Mouse (Mus musculus) embryonic fibroblast, embryonic 13.5 days (primary cell): ENCODE results near the gene Ccp110. TPM values are rescaled to one million over a fixed set of nuclear protein-coding genes. Genes with fewer than 3 reads are reported as not detected.

Experiments
- H3K27ac ChIP-seq: 2 replicates; pipeline ENCODE4 v1.5.1; 2012; ENCODE audit warnings: low read length, control low read depth, inconsistent platforms; ENCODE audit not compliant: insufficient read depth
- H3K4me1 ChIP-seq: 2 replicates; pipeline ENCODE4 v1.6.1; 2011; ENCODE audit warnings: low read length; ENCODE audit not compliant: control insufficient read depth, insufficient read depth
- H3K4me3 ChIP-seq: 2 replicates; pipeline ENCODE4 v1.5.1; 2011; ENCODE audit warnings: mild to moderate bottlenecking, control low read depth, low read length; ENCODE audit not compliant: insufficient read depth
- CTCF ChIP-seq: IDR thresholded peaks from 2 replicates; pipeline ENCODE4 v1.5.1; 2011; ENCODE audit warnings: mild to moderate bottlenecking, control low read depth, low read length, moderate library complexity, borderline replicate concordance; ENCODE audit not compliant: insufficient read depth
- POLR2A ChIP-seq: IDR thresholded peaks from 2 replicates; pipeline ENCODE4 v1.6.1; 2011; ENCODE audit warnings: low read depth, mild to moderate bottlenecking, control low read depth, low read length, moderate library complexity
- polyA plus RNA-seq: library from polyadenylated mRNA; stranded (reverse); fragments of >200 nt; gene quantifications from 2 replicates; pipeline ENCODE4 v1.2.4, GENCODE M21; 2011; ENCODE audit warnings: low read depth; ENCODE audit not compliant: missing spikeins, insufficient read length

The Ccp110 gene
- polyA plus RNA-seq, 1 experiment, result 14.6 TPM

GRCm38 (mm10) chr7:118703144-118703561, 9.2 kb upstream of the Ccp110 start:
- no peak for TF ChIP-seq POLR2A
- no peak for TF ChIP-seq CTCF
- H3K4me3 ChIP-seq, result no peak overlapping the region
- peaks cover 8% of the 10 kb centered on the region for H3K4me1 ChIP-seq
- H3K27ac ChIP-seq, result no peak overlapping the region

DNA sequence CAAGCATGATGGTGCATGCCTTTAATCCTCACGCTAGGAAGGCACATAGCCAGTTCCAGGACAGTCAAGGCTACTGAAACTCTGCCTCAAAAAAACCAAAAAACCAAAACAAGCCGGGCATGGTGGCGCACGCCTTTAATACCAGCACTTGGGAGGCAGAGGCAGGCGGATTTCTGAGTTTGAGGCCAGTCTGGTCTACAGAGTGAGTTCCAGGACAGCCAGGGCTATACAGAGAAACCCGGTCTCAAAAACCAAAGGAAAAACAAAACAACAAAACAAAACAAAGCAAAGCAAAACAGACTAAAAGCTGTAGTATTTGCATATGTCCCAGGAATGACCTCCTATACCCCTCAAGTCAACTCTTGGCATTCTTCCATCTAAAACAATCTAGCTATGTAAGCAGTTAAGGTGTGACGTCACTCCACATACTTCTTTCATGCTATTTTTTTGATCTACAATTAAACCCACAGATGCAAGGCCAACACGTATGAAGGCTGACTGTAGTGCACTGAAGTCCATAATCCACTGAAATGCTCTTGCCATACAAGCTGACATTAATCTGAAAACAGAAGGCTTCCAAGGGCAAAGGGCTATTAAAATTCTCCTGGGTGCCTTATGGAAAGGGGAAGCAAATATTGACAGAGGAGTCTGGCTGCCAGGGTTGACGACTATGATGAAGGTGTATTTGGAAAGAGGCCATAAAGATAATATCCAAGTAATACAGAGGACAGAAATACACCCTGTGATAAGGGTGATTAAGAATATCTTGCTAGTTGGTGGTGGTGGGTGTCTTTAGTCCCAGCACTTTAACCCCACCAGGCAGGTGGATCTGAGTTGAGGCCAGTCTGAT, 8.1 kb upstream of the Ccp110 start:
- Histone ChIP-seq H3K27ac (no peak overlapping the region), H3K4me3 (peak overlapping the region; percentile 61; the same call in 1 of the 2 replicates), H3K4me1 (peaks cover 8% of the 10 kb centered on the region)
- no peak for TF ChIP-seq POLR2A
- no peak for TF ChIP-seq CTCF

GRCm38 (mm10) chr7:118705101-118705961, 7.0 kb upstream of the Ccp110 start, which contains the start of gene Gde1:
TSS of gene Gde1 (minus strand) at chr7:118705778.
- Histone ChIP-seq H3K27ac (no peak within 1 kb of the TSS), H3K4me1 (peaks cover 8% of the 10 kb centered on the region), H3K4me3 (peak within 1 kb of the TSS; percentile 61)
- TF ChIP-seq POLR2A, result peak; percentile 67
- no peak for TF ChIP-seq CTCF

GRCm38 (mm10) chr7:118706051-118706450, 6.3 kb upstream of the Ccp110 start:
- Histone ChIP-seq H3K4me3 (no peak overlapping the region), H3K27ac (no peak overlapping the region), H3K4me1 (peaks cover 8% of the 10 kb centered on the region)
- TF ChIP-seq CTCF, result no peak
- no peak for TF ChIP-seq POLR2A

DNA sequence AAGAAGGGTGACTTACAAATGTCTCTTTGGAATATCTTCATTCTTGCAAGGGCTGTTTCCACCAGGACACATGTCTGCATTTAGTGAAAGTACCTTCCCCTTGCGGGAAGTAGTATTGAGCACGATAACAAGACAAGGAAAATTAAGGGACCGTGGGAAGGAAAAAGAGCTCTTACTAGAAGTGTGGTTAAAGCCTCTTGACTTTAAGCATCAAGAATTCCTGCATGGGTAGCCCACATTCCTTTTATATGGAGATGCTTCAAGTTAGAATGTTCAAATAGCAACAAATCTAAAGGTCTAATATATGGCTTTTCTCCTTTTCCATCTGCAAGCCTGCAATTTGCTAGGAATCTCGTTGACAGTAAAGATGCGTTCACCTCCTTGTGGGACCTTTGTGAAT, 5.9 kb upstream of the Ccp110 start:
- Histone ChIP-seq H3K27ac (no peak overlapping the region), H3K4me1 (peaks cover 8% of the 10 kb centered on the region), H3K4me3 (no peak overlapping the region)
- no peak for TF ChIP-seq CTCF
- no peak for TF ChIP-seq POLR2A

GRCm38 (mm10) chr7:118707216-118707615, 5.1 kb upstream of the Ccp110 start:
- peaks cover 8% of the 10 kb centered on the region for H3K4me1 ChIP-seq
- H3K27ac ChIP-seq, result no peak overlapping the region
- TF ChIP-seq CTCF, result no peak
- no peak for TF ChIP-seq POLR2A
- H3K4me3 ChIP-seq, result no peak overlapping the region

DNA sequence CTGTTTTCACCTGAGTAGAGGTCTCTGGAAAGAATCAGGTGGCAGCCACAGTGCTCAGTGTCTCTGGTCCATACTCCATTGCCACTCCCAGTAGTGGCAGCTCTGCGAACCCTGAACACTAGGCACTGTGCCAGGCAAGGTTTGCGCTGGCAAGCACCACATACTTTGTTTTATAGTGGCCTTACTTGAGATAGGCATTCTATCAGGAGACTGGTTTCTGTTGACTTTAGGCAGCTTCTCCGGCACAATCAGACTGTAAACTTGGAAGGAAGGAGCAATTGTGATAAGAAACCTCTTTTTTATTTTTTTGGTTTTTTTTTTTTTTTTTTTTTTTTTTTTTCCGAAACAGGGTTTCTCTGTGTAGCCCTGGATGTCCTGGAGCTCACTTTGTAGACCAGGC, 4.3 kb upstream of the Ccp110 start:
- Histone ChIP-seq H3K27ac (no peak overlapping the region), H3K4me3 (no peak overlapping the region), H3K4me1 (peaks cover 8% of the 10 kb centered on the region)
- no peak for TF ChIP-seq CTCF
- TF ChIP-seq POLR2A, result no peak

DNA sequence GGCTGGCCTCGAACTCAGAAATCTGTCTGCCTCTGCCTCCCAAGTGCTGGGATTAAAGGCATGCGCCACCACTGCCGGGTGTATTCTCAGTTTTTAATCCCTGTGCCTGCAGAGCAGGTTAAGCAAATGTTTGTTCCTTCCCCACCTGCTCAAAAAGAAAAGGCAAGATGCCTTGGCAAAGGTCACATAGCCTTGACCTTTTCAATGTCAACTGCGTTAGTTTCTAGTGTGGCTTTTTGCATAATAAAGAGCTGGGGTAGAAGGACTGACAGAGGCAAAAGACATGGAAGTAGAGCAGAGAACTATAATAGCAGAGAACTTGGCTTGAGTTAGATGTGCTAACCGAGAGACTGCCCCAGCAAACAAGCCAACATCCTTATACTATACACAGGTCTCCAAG, 1.6 kb upstream of the Ccp110 start:
- TF ChIP-seq CTCF, result no peak
- TF ChIP-seq POLR2A, result no peak
- Histone ChIP-seq H3K27ac (no peak overlapping the region), H3K4me1 (peaks cover 5% of the 10 kb centered on the region; the same call in 1 of the 2 replicates), H3K4me3 (no peak overlapping the region)

- Histone ChIP-seq H3K4me1 (peaks cover 3% of the 10 kb centered on the region; the same call in 1 of the 2 replicates), H3K4me3 (no peak overlapping the region), H3K27ac (no peak overlapping the region)
- TF ChIP-seq POLR2A (no peak), CTCF (no peak)
Measured at GRCm38 (mm10) chr7:118714873-118715272, 2.5 kb downstream of the Ccp110 start.
